Mouse (Mus musculus) thymus, postnatal 25 days (tissue): ENCODE measurements around the gene Aip.

Experiments
- DNase-seq: peaks from one replicate; pipeline ENCODE4 v3.0.0; 2022

The Aip gene

GRCm38 (mm10) chr19:4125741-4126696, at the start of gene Aip:
TSS of gene Aip (minus strand) at chr19:4125858.
- peak; percentile 99 for DNase-seq

GRCm38 (mm10) chr19:4172925-4173324, 47.3 kb upstream of the Aip start:
- no peak for DNase-seq

- peak; percentile 27 for DNase-seq
Observed at GRCm38 (mm10) chr19:4171393-4172290, 46.0 kb upstream of the Aip start.

- no peak for DNase-seq
Observed at GRCm38 (mm10) chr19:4170723-4171392, 45.2 kb upstream of the Aip start.

GRCm38 (mm10) chr19:4169810-4170209, 44.2 kb upstream of the Aip start:
- no peak for DNase-seq

- peak; percentile 100 for DNase-seq
Observed at GRCm38 (mm10) chr19:4169378-4169784, 43.7 kb upstream of the Aip start.

- no peak for DNase-seq
Observed at GRCm38 (mm10) chr19:4166678-4167476, 41.2 kb upstream of the Aip start.

- DNase-seq: no peak
Observed at GRCm38 (mm10) chr19:4164721-4165120, 39.1 kb upstream of the Aip start.

- no peak for DNase-seq
Observed at GRCm38 (mm10) chr19:4164100-4164499, 38.4 kb upstream of the Aip start.

- DNase-seq: no peak
Observed at GRCm38 (mm10) chr19:4163543-4163887, 37.9 kb upstream of the Aip start.

- DNase-seq: peak; percentile 92
Observed at GRCm38 (mm10) chr19:4162646-4163542, 37.2 kb upstream of the Aip start, which contains the start of gene Rps6kb2. TSS of gene Rps6kb2 (minus strand) at chr19:4163354.

GRCm38 (mm10) chr19:4159049-4159448, 33.4 kb upstream of the Aip start:
- DNase-seq: no peak

GRCm38 (mm10) chr19:4156771-4157170, 31.1 kb upstream of the Aip start:
- no peak for DNase-seq

GRCm38 (mm10) chr19:4156073-4156579, 30.5 kb upstream of the Aip start:
- DNase-seq: peak; percentile 52

GRCm38 (mm10) chr19:4155223-4156072, 29.8 kb upstream of the Aip start:
- peak; percentile 57 for DNase-seq

GRCm38 (mm10) chr19:4154437-4155222, 29.0 kb upstream of the Aip start:
- DNase-seq: peak; percentile 85

GRCm38 (mm10) chr19:4153232-4153654, 27.6 kb upstream of the Aip start, which contains the start of gene Ptprcap:
TSS of gene Ptprcap (plus strand) at chr19:4153604.
- DNase-seq: no peak

GRCm38 (mm10) chr19:4152445-4153231, 27.0 kb upstream of the Aip start:
- no peak for DNase-seq
